Mouse (Mus musculus) ZHBTc4 (cell line): ENCODE results near the gene Ring1.

Experiments used
- DNase-seq: peaks from one replicate; pipeline ENCODE4 v3.0.0-alpha.2; 2011; ENCODE audit warnings: low read depth, low spot score

Ring1 gene

GRCm38 (mm10) chr17:33994959-33995358 is 29.5 kb downstream of the Ring1 start:
- DNase-seq, result no peak

GRCm38 (mm10) chr17:33991788-33992664 is 32.5 kb downstream of the Ring1 start:
- peak; percentile 92 for DNase-seq

- DNase-seq, result peak; percentile 71
Observed at GRCm38 (mm10) chr17:33982136-33982535, 42.3 kb downstream of the Ring1 start.

GRCm38 (mm10) chr17:33981192-33981909 is 43.1 kb downstream of the Ring1 start:
- DNase-seq, result peak; percentile 98

- DNase-seq, result peak; percentile 77
Observed at GRCm38 (mm10) chr17:33980181-33981035, 44.1 kb downstream of the Ring1 start.

- DNase-seq, result no peak
Observed at GRCm38 (mm10) chr17:33979512-33980050, 44.9 kb downstream of the Ring1 start.

GRCm38 (mm10) chr17:33978631-33979031 is 45.8 kb downstream of the Ring1 start:
- DNase-seq, result peak; percentile 81

GRCm38 (mm10) chr17:33977861-33978557 is 46.5 kb downstream of the Ring1 start:
- peak; percentile 24 for DNase-seq

GRCm38 (mm10) chr17:33973572-33973971 is 50.9 kb downstream of the Ring1 start:
- no peak for DNase-seq

GRCm38 (mm10) chr17:33972691-33973090 is 51.8 kb downstream of the Ring1 start:
- DNase-seq, result peak; percentile 53
